Mouse (Mus musculus) liver, adult 2 months (tissue): ENCODE measurements around the gene Gabrb3.

ENCODE experiments used
- CTCF ChIP-seq: fragments of 200-500 bp; IDR thresholded peaks from 2 replicates; pipeline ENCODE4 v1.5.1; 2011; ENCODE audit warnings: low read depth, low read length, control low read depth
- POLR2A ChIP-seq: fragments of 200-500 bp; IDR thresholded peaks from 2 replicates; pipeline ENCODE4 v1.6.1; 2011; ENCODE audit warnings: low read length, control low read depth; ENCODE audit not compliant: insufficient read depth; ENCODE audit errors: extremely low read depth

DNA sequence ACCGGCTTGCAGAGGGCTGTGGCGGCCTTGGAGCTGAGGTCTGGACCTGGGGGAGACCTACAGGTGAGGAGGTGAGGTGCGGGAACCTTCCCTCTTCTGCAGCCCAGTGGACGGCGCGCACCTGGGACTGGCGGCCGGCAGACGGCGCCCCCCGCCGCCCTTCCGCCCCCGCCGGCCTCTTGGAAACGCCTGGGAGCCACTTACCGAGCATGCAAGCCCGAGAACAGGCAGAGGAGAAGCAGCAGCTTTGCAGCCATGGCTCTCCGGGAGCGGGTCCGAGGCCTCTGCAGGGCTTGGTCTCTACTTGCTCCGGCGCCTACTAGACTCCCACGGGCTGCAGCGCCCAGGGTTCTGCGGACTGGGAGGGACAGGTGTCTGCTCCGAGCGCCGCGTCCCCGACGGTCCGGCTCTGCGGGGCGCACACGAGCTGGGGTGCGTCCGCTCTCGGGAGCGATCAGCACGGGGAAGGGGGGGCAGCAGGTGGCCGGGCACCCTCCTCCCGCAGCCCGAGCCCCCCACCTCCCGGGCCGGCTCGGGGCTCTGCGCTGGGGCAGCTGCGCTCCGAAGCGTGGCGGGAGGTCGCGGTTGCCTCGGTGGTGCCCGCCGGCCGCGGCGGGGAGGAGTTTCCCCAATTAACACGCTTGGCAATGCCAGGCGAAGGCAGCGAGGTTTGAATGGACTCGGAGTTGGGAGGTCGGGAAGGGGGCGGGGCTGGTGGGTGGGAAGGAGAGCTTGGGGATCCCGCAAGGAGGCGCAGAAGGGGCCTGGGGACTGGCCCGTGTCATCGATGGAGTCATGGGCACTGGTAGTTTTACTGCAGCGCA is 32.8 kb upstream of the Gabrb3 start, which contains the start of gene Gabrg3:
- no peak for TF ChIP-seq CTCF
- TF ChIP-seq POLR2A: no peak
